In genomic region chr5:21656912-21657311, GRCm38 (mm10) we compare ENCODE assay signal across 25 mouse cellular contexts. TPM values are rescaled to one million over a fixed set of nuclear protein-coding genes. Genes with fewer than 3 reads are reported as not detected.
DNase-seq lines count a peak whose midpoint lies in the region; ATAC-seq and TF ChIP-seq lines count a peak whose summit lies in the region.
"Had no signal": no experiment of that assay in that cellular context is flagged by ENCODE, and none has a peak within 500 bp of the region (broad histone marks: within the 10 kb centered on the region; RNA-seq: fewer than 3 reads in every experiment).

No protein-coding gene starts in this region.

- peak; percentile 76 for DNase-seq in lung, embryonic 14.5 days
- peak; percentile 84 for DNase-seq in lung, postnatal 0 days (ENCODE audit: low spot score)
- DNase-seq in lung, postnatal 25 days (ENCODE audit: low spot score): peak; percentile 51
- DNase-seq in yolk sac, embryonic 10.5 days (ENCODE audit: low spot score): no peak
- DNase-seq in MN1 (ENCODE audit: low spot score): no peak
- DNase-seq: adrenal gland, postnatal 10 days; adrenal gland, postnatal 36 days; cerebellum, adult 18-20 months; cerebellum, adult 9-10 months; cerebellum, postnatal 14 days; gastrocnemius, postnatal 10 days; gastrocnemius, postnatal 36 days; heart, adult 18-20 months; heart, postnatal 10 days; heart, postnatal 4 days had no signal

- H3K36me3 ChIP-seq in forebrain, embryonic 12.5 days (replicated peaks): peaks cover 78% of the 10 kb centered on the region
- H3K36me3 ChIP-seq in forebrain, embryonic 15.5 days: peaks cover 70% of the 10 kb centered on the region
- H3K36me3 ChIP-seq in lung, embryonic 14.5 days (ENCODE audit: insufficient read depth): peaks cover 49% of the 10 kb centered on the region
- 0 out of 2 replicates have a peak, but pooled peaks cover 3% of the 10 kb centered on the region for H3K36me3 ChIP-seq in lung, postnatal 0 days (ENCODE audit: insufficient read depth, low read length)
- H3K36me3 ChIP-seq in kidney, embryonic 15.5 days: peaks cover 75% of the 10 kb centered on the region

- no peak overlapping the region for H3K9ac ChIP-seq in forebrain, embryonic 12.5 days
- H3K9ac ChIP-seq in forebrain, embryonic 15.5 days (replicated peaks): no peak overlapping the region
- H3K9ac ChIP-seq in lung, embryonic 14.5 days: no peak overlapping the region
- no peak overlapping the region for H3K9ac ChIP-seq in lung, postnatal 0 days (replicated peaks; ENCODE audit: low read depth)
- H3K9ac ChIP-seq in kidney, embryonic 15.5 days: no peak overlapping the region
- H3K9ac ChIP-seq: heart, embryonic 12.5 days; heart, embryonic 15.5 days; hindbrain, embryonic 14.5 days had no signal

- no peak for TF ChIP-seq CTCF in lung, embryonic 14.5 days (IDR thresholded peaks at IDR 0.05; ENCODE audit: low read depth)
- no peak for TF ChIP-seq CTCF in lung, postnatal 0 days (IDR thresholded peaks at IDR 0.05)

- H3K27ac ChIP-seq in forebrain, embryonic 12.5 days: 0 out of 2 replicates have a peak overlapping the region, but pooled peaks have one; percentile 9
- no peak overlapping the region for H3K27ac ChIP-seq in forebrain, embryonic 15.5 days (replicated peaks)
- 0 out of 2 replicates have a peak overlapping the region, but pooled peaks have one; percentile 16 for H3K27ac ChIP-seq in lung, embryonic 14.5 days (ENCODE audit: low read depth)
- 0 out of 2 replicates have a peak overlapping the region, but pooled peaks have one; percentile 43 for H3K27ac ChIP-seq in lung, postnatal 0 days (ENCODE audit: low read length)
- no peak overlapping the region for H3K27ac ChIP-seq in kidney, embryonic 15.5 days
- H3K27ac ChIP-seq: forebrain, embryonic 10.5 days; heart, embryonic 15.5 days; hindbrain, embryonic 14.5 days; hindbrain, postnatal 0 days had no signal

- H3K27me3 ChIP-seq in forebrain, embryonic 12.5 days: no peaks in the 10 kb centered on the region
- H3K27me3 ChIP-seq in forebrain, embryonic 15.5 days: no peaks in the 10 kb centered on the region
- no peaks in the 10 kb centered on the region for H3K27me3 ChIP-seq in lung, embryonic 14.5 days (ENCODE audit: insufficient read depth, low read length)
- H3K27me3 ChIP-seq in lung, postnatal 0 days (replicated peaks; ENCODE audit: insufficient read depth, low read length): no peaks in the 10 kb centered on the region
- no peaks in the 10 kb centered on the region for H3K27me3 ChIP-seq in kidney, embryonic 15.5 days
- H3K27me3 ChIP-seq: heart, embryonic 12.5 days; heart, embryonic 15.5 days; Patski had no signal

- no peak overlapping the region for H3K4me3 ChIP-seq in forebrain, embryonic 12.5 days (replicated peaks)
- no peak overlapping the region for H3K4me3 ChIP-seq in forebrain, embryonic 15.5 days
- no peak overlapping the region for H3K4me3 ChIP-seq in lung, embryonic 14.5 days (ENCODE audit: low read depth, low read length)
- H3K4me3 ChIP-seq in lung, postnatal 0 days (ENCODE audit: low read depth, low read length): no peak overlapping the region
- H3K4me3 ChIP-seq in kidney, embryonic 15.5 days (replicated peaks): no peak overlapping the region
- H3K4me3 ChIP-seq: forebrain, embryonic 10.5 days; heart, embryonic 12.5 days; heart, embryonic 15.5 days had no signal

- WGBS in forebrain, embryonic 12.5 days: 91% methylated on average over 9 of the region's 9 CpGs
- 89% methylated on average over 9 of the region's 9 CpGs for WGBS in forebrain, embryonic 15.5 days
- 57% methylated on average over 9 of the region's 9 CpGs for WGBS in lung, embryonic 14.5 days
- WGBS in lung, postnatal 0 days: 66% methylated on average over 9 of the region's 9 CpGs
- 87% methylated on average over 9 of the region's 9 CpGs for WGBS in kidney, embryonic 15.5 days

- no peaks in the 10 kb centered on the region for H3K9me3 ChIP-seq in forebrain, embryonic 12.5 days
- H3K9me3 ChIP-seq in forebrain, embryonic 15.5 days: no peaks in the 10 kb centered on the region
- H3K9me3 ChIP-seq in lung, embryonic 14.5 days (ENCODE audit: low read depth, low read length): no peaks in the 10 kb centered on the region
- H3K9me3 ChIP-seq in lung, postnatal 0 days (ENCODE audit: low read length): no peaks in the 10 kb centered on the region
- H3K9me3 ChIP-seq in kidney, embryonic 15.5 days (replicated peaks): no peaks in the 10 kb centered on the region
- H3K9me3 ChIP-seq: forebrain, embryonic 10.5 days; heart, embryonic 12.5 days; heart, embryonic 15.5 days had no signal

- peak; percentile 71 for TF ChIP-seq EP300 in lung, postnatal 0 days (IDR thresholded peaks at IDR 0.05)

- ATAC-seq in forebrain, embryonic 12.5 days (ENCODE audit: low FRiP score): no peak
- no peak for ATAC-seq in forebrain, embryonic 15.5 days (replicated peaks)
- peak; percentile 83 for ATAC-seq in lung, embryonic 14.5 days (ENCODE audit: insufficient read depth)
- peak; percentile 88 for ATAC-seq in lung, postnatal 0 days
- ATAC-seq in kidney, embryonic 15.5 days (replicated peaks; ENCODE audit: low FRiP score): no peak
- ATAC-seq: forebrain, embryonic 14.5 days; hindbrain, postnatal 0 days; Patski had no signal

- no peak overlapping the region for H3K4me2 ChIP-seq in forebrain, embryonic 12.5 days
- no peak overlapping the region for H3K4me2 ChIP-seq in forebrain, embryonic 15.5 days (replicated peaks)
- H3K4me2 ChIP-seq in lung, embryonic 14.5 days: no peak overlapping the region
- H3K4me2 ChIP-seq in lung, postnatal 0 days (replicated peaks; ENCODE audit: low read depth, low read length): no peak overlapping the region
- H3K4me2 ChIP-seq in kidney, embryonic 15.5 days: no peak overlapping the region
- H3K4me2 ChIP-seq: heart, embryonic 12.5 days; heart, embryonic 15.5 days; hindbrain, embryonic 14.5 days had no signal

- peaks cover 3% of the 10 kb centered on the region for H3K4me1 ChIP-seq in forebrain, embryonic 12.5 days
- H3K4me1 ChIP-seq in forebrain, embryonic 15.5 days: peaks cover 18% of the 10 kb centered on the region
- H3K4me1 ChIP-seq in lung, embryonic 14.5 days (ENCODE audit: insufficient read depth): no peaks in the 10 kb centered on the region
- no peaks in the 10 kb centered on the region; the same call in 1 of the 2 replicates for H3K4me1 ChIP-seq in lung, postnatal 0 days (ENCODE audit: insufficient read depth, low read depth, low read length)
- peaks cover 5% of the 10 kb centered on the region for H3K4me1 ChIP-seq in kidney, embryonic 15.5 days

RNA-seq across cellular contexts. Expression of gene Armc10, which starts 11.3 kb away (rescaled TPM):
- 75.4 and 80.1 TPM in 2 replicates for polyA plus RNA-seq in forebrain, embryonic 12.5 days (2016; fragmentation: Nextera tagmentation; extraction: Ambion mirVana)
- 88.5 and 90.3 TPM in 2 replicates for polyA plus RNA-seq in forebrain, embryonic 15.5 days (2015; fragmentation: Nextera tagmentation; extraction: Ambion mirVana)
- 53.6 and 54.4 TPM in 2 replicates for polyA plus RNA-seq in lung, embryonic 14.5 days (2014; fragmentation: Nextera tagmentation; extraction: Ambion mirVana)
- polyA plus RNA-seq in lung, postnatal 0 days (2015; fragmentation: Nextera tagmentation; extraction: Ambion mirVana): 30.1 and 33.4 TPM in 2 replicates
- 50.8 and 52.5 TPM in 2 replicates for polyA plus RNA-seq in kidney, embryonic 15.5 days (2015; fragmentation: Nextera tagmentation; extraction: Ambion mirVana)

RNA-seq across cellular contexts. Expression of gene Fbxl13, which starts 11.5 kb away (rescaled TPM):
- polyA plus RNA-seq in forebrain, embryonic 12.5 days (2016; fragmentation: Nextera tagmentation; extraction: Ambion mirVana): 0.22 and 0.32 TPM in 2 replicates
- 0.33 and 0.34 TPM in 2 replicates for polyA plus RNA-seq in forebrain, embryonic 15.5 days (2015; fragmentation: Nextera tagmentation; extraction: Ambion mirVana)
- polyA plus RNA-seq in lung, embryonic 14.5 days (2014; fragmentation: Nextera tagmentation; extraction: Ambion mirVana): 0.49 and 0.50 TPM in 2 replicates
- polyA plus RNA-seq in lung, postnatal 0 days (2015; fragmentation: Nextera tagmentation; extraction: Ambion mirVana): 1.1 and 1.2 TPM in 2 replicates
- 0.22 and 0.42 TPM in 2 replicates for polyA plus RNA-seq in kidney, embryonic 15.5 days (2015; fragmentation: Nextera tagmentation; extraction: Ambion mirVana)

RNA-seq across cellular contexts. Expression of gene Napepld, which starts 44.3 kb away (rescaled TPM):
- polyA plus RNA-seq in forebrain, embryonic 12.5 days (2016; fragmentation: Nextera tagmentation; extraction: Ambion mirVana): 12.6 and 13.5 TPM in 2 replicates
- 3.9 and 4.2 TPM in 2 replicates for polyA plus RNA-seq in forebrain, embryonic 15.5 days (2015; fragmentation: Nextera tagmentation; extraction: Ambion mirVana)
- polyA plus RNA-seq in lung, embryonic 14.5 days (2014; fragmentation: Nextera tagmentation; extraction: Ambion mirVana): 5.1 and 5.5 TPM in 2 replicates
- 2.1 and 2.5 TPM in 2 replicates for polyA plus RNA-seq in lung, postnatal 0 days (2015; fragmentation: Nextera tagmentation; extraction: Ambion mirVana)
- polyA plus RNA-seq in kidney, embryonic 15.5 days (2015; fragmentation: Nextera tagmentation; extraction: Ambion mirVana): 6.0 and 7.6 TPM in 2 replicates

Comparison
In these comparisons a context has a peak if more than half of its experiments do, and no peak if none do; other contexts are left out.
1. H3K27ac ChIP-seq: peak in forebrain, embryonic 12.5 days (single experiment), lung, embryonic 14.5 days (single experiment) and lung, postnatal 0 days (single experiment); none in forebrain, embryonic 15.5 days (single experiment) and kidney, embryonic 15.5 days (single experiment).
2. ATAC-seq: peak in lung, embryonic 14.5 days (single experiment) and lung, postnatal 0 days (single experiment); none in forebrain, embryonic 12.5 days (single experiment), forebrain, embryonic 15.5 days (single experiment) and kidney, embryonic 15.5 days (single experiment).
3. DNase-seq: peak in lung, embryonic 14.5 days (single experiment), lung, postnatal 0 days (single experiment) and lung, postnatal 25 days (single experiment); none in yolk sac, embryonic 10.5 days (single experiment) and MN1 (single experiment).